Mouse (Mus musculus) cerebellum, adult 2 months (tissue): ENCODE measurements around the gene Zfp978. TPM values are rescaled to one million over a fixed set of nuclear protein-coding genes. Genes with fewer than 3 reads are reported as not detected.
"Not testable (repeated sequence)": the region's sequence is repeated elsewhere in the genome, so short reads cannot be mapped to it uniquely, and the experiment has no call there.

Experiments
- DNase-seq, 2 experiments: peaks; one replicate each; pipeline ENCODE4 v3.0.0; 2021
- H3K27ac ChIP-seq: fragments of 200-500 bp; 2 replicates; pipeline ENCODE4 v1.5.1; 2012; ENCODE audit warnings: low read length, control low read depth, inconsistent platforms; ENCODE audit not compliant: insufficient read depth
- H3K27me3 ChIP-seq: fragments of 200-500 bp; 2 replicates; pipeline ENCODE4 v1.6.1; 2012; ENCODE audit warnings: inconsistent platforms, mild to moderate bottlenecking, low read length, moderate library complexity; ENCODE audit not compliant: control insufficient read depth, insufficient read depth
- H3K4me1 ChIP-seq: fragments of 200-500 bp; 2 replicates; pipeline ENCODE4 v1.6.1; 2011; ENCODE audit warnings: low read length; ENCODE audit not compliant: control insufficient read depth, insufficient read depth
- H3K4me3 ChIP-seq: fragments of 200-500 bp; replicated peaks from 2 replicates; pipeline ENCODE3; 2011; ENCODE audit warnings: mild to moderate bottlenecking, low read depth, low read length, control low read depth; ENCODE audit not compliant: insufficient read depth
- CTCF ChIP-seq: fragments of 200-500 bp; IDR thresholded peaks from 2 replicates; pipeline ENCODE4 v1.5.1; 2011; ENCODE audit warnings: low read depth, mild to moderate bottlenecking, control low read depth, low read length, moderate library complexity, borderline replicate concordance; ENCODE audit not compliant: insufficient read depth
- POLR2A ChIP-seq: fragments of 200-500 bp; IDR thresholded peaks from 2 replicates; pipeline ENCODE4 v1.6.1; 2011; ENCODE audit warnings: low read length, control low read depth, borderline replicate concordance; ENCODE audit not compliant: insufficient read depth
- WGBS: fragments of 180-500 bp; shearing (Covaris S2); methylation state at CpG from one replicate; pipeline ENCODE4 v1.1.7; 2018; 5-methylcytosine and 5-hydroxymethylcytosine counted together
- polyA plus RNA-seq: library from polyadenylated mRNA; depleted of rRNA; stranded (reverse); fragments of >200 nt; gene quantifications from 2 replicates; pipeline ENCODE4 v1.2.3, GENCODE M21; 2012

Zfp978 gene
- polyA plus RNA-seq, 1 experiment = not detected

DNA sequence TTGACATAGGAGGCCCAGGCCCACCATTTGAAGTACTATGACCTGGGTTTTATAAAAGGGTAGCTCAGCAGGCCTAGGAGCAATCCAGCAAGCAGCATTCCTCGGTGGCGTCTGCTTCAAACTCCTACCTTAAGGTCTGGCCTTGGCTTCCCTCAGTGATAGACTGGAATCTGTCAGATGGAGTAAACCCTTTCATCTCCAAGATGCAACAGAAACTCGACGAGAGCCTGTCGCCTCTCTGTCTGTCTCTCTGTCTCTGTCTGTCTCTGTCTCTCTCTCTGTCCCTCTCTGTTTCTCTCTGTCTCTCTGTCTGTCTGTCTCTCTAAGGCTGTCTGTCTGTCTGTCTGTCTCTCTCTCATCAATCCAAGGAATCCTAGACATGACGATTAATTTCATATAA lies 42.4 kb downstream of the Zfp978 start:
- not testable (repeated sequence) for H3K4me1 ChIP-seq, DNase-seq, H3K27ac ChIP-seq, H3K27me3 ChIP-seq, H3K4me3 ChIP-seq
- 86% methylated on average over 6 of the region's 6 CpGs for WGBS

- not testable (repeated sequence) for H3K27ac ChIP-seq, H3K4me3 ChIP-seq, DNase-seq, H3K27me3 ChIP-seq, H3K4me1 ChIP-seq
- 64% methylated on average over 6 of the region's 6 CpGs for WGBS
These were observed 43.1 kb downstream of the Zfp978 start for GRCm38 (mm10) chr4:147403931-147404913.

DNA sequence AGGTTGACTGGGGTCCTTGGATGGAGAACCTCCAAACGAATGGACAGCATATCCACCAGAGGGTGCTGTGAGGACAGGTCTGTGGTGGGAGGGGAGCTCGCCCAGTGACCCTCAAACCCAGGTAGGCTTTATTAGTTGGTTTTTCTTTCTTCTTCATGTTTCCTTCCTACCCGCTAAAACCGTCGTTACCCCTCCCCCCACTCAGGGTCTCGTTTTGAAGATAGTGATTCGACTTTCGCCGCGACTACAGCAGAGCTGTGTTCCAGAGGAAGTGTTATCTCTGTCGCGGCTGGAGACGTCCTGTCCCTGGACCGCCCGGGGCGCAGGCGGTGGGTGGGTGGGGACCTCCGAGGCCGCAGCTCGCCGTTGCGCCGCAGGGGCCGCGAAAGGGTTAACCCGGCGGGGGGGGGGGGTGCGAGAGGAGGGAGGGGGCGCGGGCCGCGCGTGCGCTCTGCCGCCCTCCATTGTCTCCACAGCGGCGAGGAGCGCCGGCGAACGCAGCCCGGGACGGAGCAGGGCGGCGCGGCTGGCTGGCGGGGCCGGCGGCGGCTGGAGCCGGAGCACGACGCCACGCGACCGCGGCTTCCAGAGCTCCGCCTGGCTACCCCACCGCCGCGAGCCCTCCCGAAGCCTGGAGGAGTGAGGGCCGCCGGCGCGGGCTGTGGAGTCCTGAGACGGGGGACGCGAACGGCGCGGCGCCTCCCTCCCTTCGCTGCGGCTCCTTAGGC lies 45.8 kb downstream of the Zfp978 start:
- 2% methylated on average over 59 of the region's 75 CpGs for WGBS
- Histone ChIP-seq H3K4me1 (no peaks in the 10 kb centered on the region), H3K4me3 (peak overlapping the region; percentile 70), H3K27me3 (no peaks in the 10 kb centered on the region), H3K27ac (no peak overlapping the region)
- TF ChIP-seq CTCF (peak; percentile 19; the same call in 1 of the 2 replicates), POLR2A (no peak)
- DNase-seq = no peak

GRCm38 (mm10) chr4:147407463-147407822 lies 46.3 kb downstream of the Zfp978 start:
- 5% methylated on average over 13 of the region's 13 CpGs for WGBS
- TF ChIP-seq POLR2A (no peak), CTCF (no peak)
- peak overlapping the region; percentile 40 for H3K4me3 ChIP-seq
- H3K27me3 ChIP-seq = no peaks in the 10 kb centered on the region
- H3K27ac ChIP-seq = no peak overlapping the region
- no peaks in the 10 kb centered on the region for H3K4me1 ChIP-seq
- no peak for DNase-seq

DNA sequence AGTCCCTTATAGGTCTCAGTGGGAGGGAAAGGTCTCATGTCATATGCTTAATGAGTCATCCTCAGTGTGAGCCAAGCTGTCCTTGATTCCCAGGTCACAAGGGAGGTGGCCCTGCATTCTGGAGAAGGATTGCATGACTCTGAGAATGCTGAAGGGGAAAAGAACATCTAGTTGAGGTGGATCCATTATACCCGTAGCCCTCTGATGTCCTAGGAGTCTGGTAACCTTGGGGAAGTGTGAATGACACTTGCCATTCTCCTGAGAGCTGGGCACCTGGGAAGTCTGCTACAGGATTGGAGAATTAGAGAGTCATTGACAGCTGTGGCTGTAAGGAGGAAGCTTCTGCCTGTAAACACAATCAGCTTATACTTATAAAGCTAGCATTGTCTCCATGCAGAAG lies 55.3 kb downstream of the Zfp978 start:
- 67% methylated on average over 1 of the region's 1 CpGs for WGBS
- not testable (repeated sequence) for H3K4me1 ChIP-seq

GRCm38 (mm10) chr4:147417157-147417778 lies 56.2 kb downstream of the Zfp978 start:
- 48% methylated on average over 8 of the region's 8 CpGs for WGBS
- no peak for DNase-seq
- no peak overlapping the region for H3K4me3 ChIP-seq
- H3K4me1 ChIP-seq = no peaks in the 10 kb centered on the region
- TF ChIP-seq CTCF = no peak
- H3K27ac ChIP-seq = no peak overlapping the region
- no peaks in the 10 kb centered on the region for H3K27me3 ChIP-seq

More for the DNA sequence above, 55.3 kb downstream of the Zfp978 start:
- not testable (repeated sequence) for H3K27me3 ChIP-seq, H3K4me3 ChIP-seq, H3K27ac ChIP-seq, DNase-seq

- H3K4me1 ChIP-seq = no peaks in the 10 kb centered on the region
- TF ChIP-seq CTCF (no peak), POLR2A (no peak)
- no peak overlapping the region for H3K4me3 ChIP-seq
- no peaks in the 10 kb centered on the region for H3K27me3 ChIP-seq
- WGBS = 63% methylated on average over 10 of the region's 10 CpGs
- H3K27ac ChIP-seq = no peak overlapping the region
- no peak for DNase-seq
These were observed 56.8 kb downstream of the Zfp978 start for GRCm38 (mm10) chr4:147417921-147418320.

DNA sequence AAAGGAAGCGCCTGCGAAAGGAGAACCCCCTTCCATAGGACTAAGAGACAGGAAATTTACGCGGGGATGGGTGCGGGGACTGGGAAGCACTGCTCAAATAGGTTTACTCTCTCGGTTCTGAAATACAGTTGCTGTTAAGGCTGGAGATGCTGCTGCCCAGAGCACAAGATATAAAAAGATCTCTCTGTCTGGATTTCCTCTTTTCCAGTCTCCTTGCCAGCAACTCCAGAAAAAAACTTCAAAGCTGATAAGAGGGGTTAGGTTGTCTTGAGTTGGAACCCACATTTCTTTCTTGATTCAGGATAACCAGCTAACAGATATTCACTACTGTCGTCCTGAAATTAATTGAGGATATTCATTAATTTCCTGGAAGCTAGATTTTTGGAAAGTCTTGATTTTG lies 57.2 kb downstream of the Zfp978 start:
- H3K27ac ChIP-seq, H3K27me3 ChIP-seq, DNase-seq, H3K4me3 ChIP-seq, H3K4me1 ChIP-seq: not testable (repeated sequence)
- 52% methylated on average over 7 of the region's 7 CpGs for WGBS

DNA sequence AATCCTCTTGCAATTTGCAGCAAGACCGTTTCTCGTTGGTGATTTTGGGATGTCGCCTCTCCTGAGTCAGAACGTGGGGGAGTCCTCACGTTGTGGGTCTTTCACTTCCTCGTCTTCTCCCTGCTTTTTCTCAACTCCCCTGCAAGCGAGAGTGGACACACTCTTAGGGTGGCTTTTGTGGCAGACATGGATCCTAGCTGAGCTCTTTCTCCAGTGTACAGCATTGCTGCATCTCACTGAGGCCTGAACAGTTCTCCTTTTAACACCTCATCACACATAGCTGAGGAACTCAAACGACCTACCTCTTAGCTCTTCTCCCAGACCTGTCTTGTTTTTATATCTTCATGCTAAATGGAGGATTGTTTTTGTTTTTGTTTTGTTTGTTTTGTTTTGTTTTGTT lies 58.1 kb downstream of the Zfp978 start:
- WGBS = 78% methylated on average over 8 of the region's 8 CpGs
- H3K4me1 ChIP-seq, DNase-seq, H3K27me3 ChIP-seq, H3K27ac ChIP-seq, H3K4me3 ChIP-seq: not testable (repeated sequence)

GRCm38 (mm10) chr4:147419756-147420590 lies 58.9 kb downstream of the Zfp978 start:
- H3K27ac ChIP-seq, H3K4me1 ChIP-seq, DNase-seq, H3K4me3 ChIP-seq, H3K27me3 ChIP-seq: not testable (repeated sequence)
- WGBS = 81% methylated on average over 5 of the region's 5 CpGs
